Mouse (Mus musculus) ES-E14 (cell line): ENCODE results near the gene Limd1. TPM values are rescaled to one million over a fixed set of nuclear protein-coding genes. Genes with fewer than 3 reads are reported as not detected.

Source experiments
- DNase-seq: peaks from one replicate; pipeline ENCODE4 v3.0.0-alpha.2; 2013; ENCODE audit warnings: low read depth, low spot score
- H3K27ac ChIP-seq: 2 replicates; pipeline ENCODE4 v1.5.1; 2012; ENCODE audit warnings: low read depth, mild to moderate bottlenecking, low read length, moderate library complexity, mixed read lengths; ENCODE audit not compliant: poor library complexity, insufficient read depth, severe bottlenecking
- H3K36me3 ChIP-seq: 2 replicates; pipeline ENCODE4 v1.6.1; 2012; ENCODE audit warnings: mild to moderate bottlenecking, low read length, moderate library complexity, mixed read lengths; ENCODE audit not compliant: control insufficient read depth, poor library complexity, insufficient read depth, severe bottlenecking
- H3K4me1 ChIP-seq, 2 experiments: fragments of 150-350 bp in 1 of 2; sonication (generic) in 1 of 2; 2 replicates each; pipeline ENCODE4 v1.6.1; 2012; ENCODE audit warnings: low read length in 2 of 2, mild to moderate bottlenecking in 1 of 2, mixed read lengths in 1 of 2; ENCODE audit not compliant: control insufficient read depth in 2 of 2, insufficient read depth in 2 of 2, poor library complexity in 1 of 2
- H3K4me3 ChIP-seq, 2 experiments: fragments of 150-350 bp in 1 of 2; sonication (generic) in 1 of 2; 2 replicates each; pipeline ENCODE4 v1.5.1; 2012; ENCODE audit warnings: low read length in 2 of 2, low read depth in 1 of 2, mild to moderate bottlenecking in 1 of 2, mixed read lengths in 1 of 2; ENCODE audit not compliant: insufficient read depth in 1 of 2, poor library complexity in 1 of 2, severe bottlenecking in 1 of 2
- H3K9ac ChIP-seq: 2 replicates; pipeline ENCODE4 v1.6.1; 2012; ENCODE audit warnings: low read depth, mild to moderate bottlenecking, low read length, mixed read lengths; ENCODE audit not compliant: poor library complexity, insufficient read depth, severe bottlenecking
- H3K9me3 ChIP-seq: fragments of 150-350 bp; sonication (generic); 2 replicates; pipeline ENCODE4 v1.6.1; 2012; ENCODE audit warnings: low read depth, mild to moderate bottlenecking, low read length; ENCODE audit not compliant: control insufficient read depth, insufficient read depth
- CHD2 ChIP-seq: IDR thresholded peaks from 2 replicates; pipeline ENCODE4 v1.6.1; 2014; ENCODE audit warnings: mild to moderate bottlenecking, low read depth, low read length, inconsistent platforms
- HCFC1 ChIP-seq: IDR thresholded peaks from 2 replicates; pipeline ENCODE4 v1.6.1; 2012; ENCODE audit warnings: low read length, inconsistent platforms, borderline replicate concordance; ENCODE audit not compliant: insufficient read depth
- MAFK ChIP-seq: IDR thresholded peaks from 2 replicates; pipeline ENCODE4 v1.6.1; 2014; ENCODE audit warnings: mild to moderate bottlenecking, low read depth, low read length, inconsistent platforms; ENCODE audit not compliant: insufficient read depth
- ZC3H11A ChIP-seq: IDR thresholded peaks from 2 replicates; pipeline ENCODE4 v1.6.1; 2012; ENCODE audit warnings: low read depth, mild to moderate bottlenecking, inconsistent platforms, low read length, borderline replicate concordance
- ZNF384 ChIP-seq: IDR thresholded peaks from 2 replicates; pipeline ENCODE4 v1.6.1; 2012; ENCODE audit warnings: low read depth, low read length, inconsistent platforms
- in situ Hi-C, 2 experiments: fragments of 600-800 bp; cut with MboI; formaldehyde crosslinking; loops; one replicate each; pipeline ENCODE4 v1.15.1; 2025; ENCODE audit warnings: low sequenced_read_pairs in 2 of 2, inconsistent platforms in 1 of 2; ENCODE audit not compliant: unreplicated experiment in 2 of 2
- total RNA-seq: library from RNA; depleted of rRNA; stranded (reverse); fragments of 300-350 nt; gene quantifications from 2 replicates; pipeline ENCODE4 v1.2.3, GENCODE M21; 2012

The Limd1 gene
- total RNA-seq, 1 experiment, result 16.2 TPM

GRCm38 (mm10) chr9:123469087-123469486, 9.4 kb upstream of the Limd1 start:
- Histone ChIP-seq H3K36me3 (no peaks in the 10 kb centered on the region), H3K4me3 (no peak overlapping the region), H3K9ac (no peak overlapping the region), H3K27ac (no peak overlapping the region), H3K9me3 (no peaks in the 10 kb centered on the region), H3K4me1 (no peaks in the 10 kb centered on the region)
- TF ChIP-seq ZC3H11A (no peak), MAFK (no peak), CHD2 (no peak), ZNF384 (no peak), HCFC1 (no peak)
- in situ Hi-C loops, result no loop called here
- no peak for DNase-seq

GRCm38 (mm10) chr9:123473377-123473776, 5.1 kb upstream of the Limd1 start:
- Histone ChIP-seq H3K9ac (no peak overlapping the region), H3K4me3 (no peak overlapping the region), H3K27ac (no peak overlapping the region), H3K4me1 (no peaks in the 10 kb centered on the region), H3K36me3 (no peaks in the 10 kb centered on the region), H3K9me3 (no peaks in the 10 kb centered on the region)
- in situ Hi-C loops, result no loop called here
- TF ChIP-seq ZC3H11A, result no peak
- no peak for TF ChIP-seq MAFK
- no peak for TF ChIP-seq ZNF384
- TF ChIP-seq HCFC1, result no peak
- no peak for TF ChIP-seq CHD2
- DNase-seq, result no peak

- Histone ChIP-seq H3K9ac (no peak overlapping the region), H3K36me3 (no peaks in the 10 kb centered on the region; the same call in 1 of the 2 replicates), H3K27ac (no peak overlapping the region), H3K9me3 (no peaks in the 10 kb centered on the region), H3K4me1 (peaks cover 0 to 2% of the 10 kb centered on the region in 2 experiments; a peak in 1 of 4 replicates), H3K4me3 (no peak overlapping the region)
- TF ChIP-seq ZNF384, result no peak
- no peak for TF ChIP-seq HCFC1
- TF ChIP-seq MAFK, result no peak
- TF ChIP-seq CHD2, result no peak
- no peak for TF ChIP-seq ZC3H11A
- in situ Hi-C loops, result no loop called here
- no peak for DNase-seq
Observed at GRCm38 (mm10) chr9:123475569-123475968, 2.9 kb upstream of the Limd1 start.

GRCm38 (mm10) chr9:123478031-123478585, 398 bp upstream of the Limd1 start:
- H3K36me3 ChIP-seq, result peaks cover 3% of the 10 kb centered on the region; the same call in 1 of the 2 replicates
- DNase-seq, result peak; percentile 30
- no peaks in the 10 kb centered on the region for H3K9me3 ChIP-seq
- no peak overlapping the region for H3K27ac ChIP-seq
- in situ Hi-C loops, result no loop called here
- H3K9ac ChIP-seq, result peak overlapping the region; percentile 73
- no peak for TF ChIP-seq MAFK
- TF ChIP-seq HCFC1, result no peak
- no peak for TF ChIP-seq ZNF384
- no peak for TF ChIP-seq CHD2
- no peak for TF ChIP-seq ZC3H11A
- H3K4me3 ChIP-seq, result peak overlapping the region; percentile 64 to 66
- H3K4me1 ChIP-seq, result peaks cover 0 to 2% of the 10 kb centered on the region in 2 experiments; a peak in 1 of 4 replicates
